Mouse (Mus musculus) hindbrain, embryonic 11.5 days (tissue): Measurements from ENCODE around the gene Tfap4. TPM values are rescaled to one million over a fixed set of nuclear protein-coding genes. Genes with fewer than 3 reads are reported as not detected.

Experiments
- ATAC-seq: fragments of 200-750 bp; cut with Nextera tagmentation; 2 replicates; pipeline ENCODE4 v1.8.0; 2017; ENCODE audit warnings: mild to moderate bottlenecking, moderate TSS enrichment, moderate library complexity; ENCODE audit not compliant: low FRiP score
- DNase-seq: peaks from one replicate; pipeline ENCODE4 v3.0.0-alpha.2; 2015; ENCODE audit warnings: low spot score
- H3K27ac ChIP-seq: fragments of 300-500 bp; sonication (generic); 2 replicates; pipeline ENCODE4 v1.5.1; 2014; ENCODE audit warnings: mild to moderate bottlenecking, low read depth, low read length
- H3K27me3 ChIP-seq: fragments of 300-500 bp; sonication (generic); 2 replicates; pipeline ENCODE4 v1.6.1; 2014; ENCODE audit warnings: mild to moderate bottlenecking, low read length, moderate library complexity, mixed read lengths; ENCODE audit not compliant: control insufficient read depth, insufficient read depth
- H3K36me3 ChIP-seq: fragments of 300-500 bp; sonication (generic); 2 replicates; pipeline ENCODE4 v1.6.1; 2014; ENCODE audit warnings: mild to moderate bottlenecking, low read length, moderate library complexity, mixed read lengths; ENCODE audit not compliant: control insufficient read depth, insufficient read depth
- H3K4me1 ChIP-seq: fragments of 300-500 bp; sonication (generic); replicated peaks from 2 replicates; pipeline ENCODE4 v1.6.1; 2014; ENCODE audit warnings: low read length, mixed read lengths; ENCODE audit not compliant: control insufficient read depth, insufficient read depth
- H3K4me2 ChIP-seq: fragments of 300-500 bp; sonication (generic); replicated peaks from 2 replicates; pipeline ENCODE4 v1.6.1; 2014; ENCODE audit warnings: mild to moderate bottlenecking, low read depth, low read length
- H3K4me3 ChIP-seq: fragments of 300-500 bp; sonication (generic); 2 replicates; pipeline ENCODE4 v1.5.1; 2014; ENCODE audit warnings: low read depth, low read length
- H3K9ac ChIP-seq: fragments of 300-500 bp; sonication (generic); 2 replicates; pipeline ENCODE4 v1.6.1; 2014; ENCODE audit warnings: low read depth, low read length
- H3K9me3 ChIP-seq: fragments of 300-500 bp; sonication (generic); 2 replicates; pipeline ENCODE4 v1.6.1; 2016; ENCODE audit warnings: low read length; ENCODE audit not compliant: control insufficient read depth
- WGBS: fragments of 180-500 bp; shearing (Covaris S2); extraction: QIAGEN DNeasy Blood & Tissue Kit; methylation state at CpG from one replicate; pipeline ENCODE4 v1.1.7; 2014; 5-methylcytosine and 5-hydroxymethylcytosine counted together
- polyA plus RNA-seq: library from polyadenylated mRNA; unstranded; fragments of >200 nt; fragmentation: Nextera tagmentation; extraction: Ambion mirVana; gene quantifications from 2 replicates; pipeline ENCODE4 v1.2.1, GENCODE M21; 2014

Tfap4 gene
- polyA plus RNA-seq, 1 experiment from 2014 or later = 16.1 TPM

- Histone ChIP-seq H3K27me3 (no peaks in the 10 kb centered on the region), H3K9me3 (no peaks in the 10 kb centered on the region), H3K9ac (peak overlapping the region; percentile 85), H3K36me3 (no peaks in the 10 kb centered on the region), H3K4me3 (peak overlapping the region; percentile 72), H3K4me2 (peak overlapping the region; percentile 92), H3K4me1 (peaks cover 3% of the 10 kb centered on the region; the same call in 1 of the 2 replicates), H3K27ac (peak overlapping the region; percentile 82)
- DNase-seq (peak; percentile 73), ATAC-seq (peak; percentile 53)
- 1% methylated on average over 42 of the region's 43 CpGs for WGBS
These were observed 695 bp upstream of the Tfap4 start for GRCm38 (mm10) chr16:4560145-4560952.

- peak; percentile 65 for ATAC-seq
- H3K27ac ChIP-seq = peak overlapping the region; percentile 82
- H3K9ac ChIP-seq = peak overlapping the region; percentile 85
- H3K4me1 ChIP-seq = peaks cover 3% of the 10 kb centered on the region; the same call in 1 of the 2 replicates
- under 1% methylated on average over 38 of the region's 43 CpGs for WGBS
- no peaks in the 10 kb centered on the region for H3K36me3 ChIP-seq
- H3K9me3 ChIP-seq = no peaks in the 10 kb centered on the region
- H3K4me3 ChIP-seq = peak overlapping the region; percentile 72
- no peaks in the 10 kb centered on the region for H3K27me3 ChIP-seq
- H3K4me2 ChIP-seq = peak overlapping the region; percentile 92
- peak; percentile 76 for DNase-seq
These were observed 548 bp downstream of the Tfap4 start for GRCm38 (mm10) chr16:4558980-4559631.

- H3K9me3 ChIP-seq = no peaks in the 10 kb centered on the region
- peak overlapping the region; percentile 85 for H3K9ac ChIP-seq
- peak overlapping the region; percentile 92 for H3K4me2 ChIP-seq
- H3K36me3 ChIP-seq = no peaks in the 10 kb centered on the region
- peak overlapping the region; percentile 72 for H3K4me3 ChIP-seq
- under 1% methylated on average over 37 of the region's 38 CpGs for WGBS
- ATAC-seq (peak; percentile 93), DNase-seq (peak; percentile 93)
- H3K27ac ChIP-seq = peak overlapping the region; percentile 82
- H3K4me1 ChIP-seq = peaks cover 3% of the 10 kb centered on the region; the same call in 1 of the 2 replicates
- no peaks in the 10 kb centered on the region for H3K27me3 ChIP-seq
These were observed 1.2 kb downstream of the Tfap4 start for GRCm38 (mm10) chr16:4558384-4558979.

- H3K4me3 ChIP-seq = peak overlapping the region; percentile 72
- H3K9ac ChIP-seq = peak overlapping the region; percentile 85
- peak overlapping the region; percentile 58 for H3K27ac ChIP-seq
- H3K27me3 ChIP-seq = no peaks in the 10 kb centered on the region
- H3K36me3 ChIP-seq = no peaks in the 10 kb centered on the region
- ATAC-seq = peak; percentile 23
- H3K4me1 ChIP-seq = peaks cover 3% of the 10 kb centered on the region
- no peaks in the 10 kb centered on the region for H3K9me3 ChIP-seq
- 1% methylated on average over 19 of the region's 19 CpGs for WGBS
- no peak for DNase-seq
- peak overlapping the region; percentile 92 for H3K4me2 ChIP-seq
These were observed 1.7 kb downstream of the Tfap4 start for GRCm38 (mm10) chr16:4557949-4558348.

- no peaks in the 10 kb centered on the region for H3K9me3 ChIP-seq
- H3K27ac ChIP-seq = no peak overlapping the region
- ATAC-seq (no peak), DNase-seq (no peak)
- peak overlapping the region; percentile 92 for H3K4me2 ChIP-seq
- peak overlapping the region; percentile 85; the same call in 1 of the 2 replicates for H3K9ac ChIP-seq
- 87% methylated on average over 1 of the region's 1 CpGs for WGBS
- H3K27me3 ChIP-seq = no peaks in the 10 kb centered on the region
- H3K4me3 ChIP-seq = peak overlapping the region; percentile 72
- H3K4me1 ChIP-seq = peaks cover 6% of the 10 kb centered on the region
- no peaks in the 10 kb centered on the region for H3K36me3 ChIP-seq
These were observed 2.6 kb downstream of the Tfap4 start for GRCm38 (mm10) chr16:4557085-4557484.

- Histone ChIP-seq H3K4me3 (no peak overlapping the region), H3K4me2 (no peak overlapping the region), H3K27ac (no peak overlapping the region), H3K9me3 (no peaks in the 10 kb centered on the region), H3K9ac (no peak overlapping the region), H3K36me3 (no peaks in the 10 kb centered on the region), H3K27me3 (no peaks in the 10 kb centered on the region), H3K4me1 (peaks cover 6% of the 10 kb centered on the region)
- 97% methylated on average over 1 of the region's 1 CpGs for WGBS
- DNase-seq = no peak
- ATAC-seq = no peak
These were observed 4.1 kb downstream of the Tfap4 start for GRCm38 (mm10) chr16:4555555-4555954.

GRCm38 (mm10) chr16:4552829-4553550, 6.7 kb downstream of the Tfap4 start:
- no peak overlapping the region for H3K27ac ChIP-seq

GRCm38 (mm10) chr16:4551885-4552284, 7.8 kb downstream of the Tfap4 start:
- 0 out of 2 replicates have a peak, but pooled peaks cover 2% of the 10 kb centered on the region for H3K36me3 ChIP-seq
- 92% methylated on average over 12 of the region's 12 CpGs for WGBS

More at GRCm38 (mm10) chr16:4552829-4553550, 6.7 kb downstream of the Tfap4 start:
- H3K27me3 ChIP-seq = no peaks in the 10 kb centered on the region
- H3K4me1 ChIP-seq = peaks cover 6% of the 10 kb centered on the region
- 0 out of 2 replicates have a peak overlapping the region, but pooled peaks have one; percentile 7 for H3K9ac ChIP-seq
- WGBS = 55% methylated on average over 6 of the region's 6 CpGs
- H3K4me3 ChIP-seq = no peak overlapping the region
- H3K9me3 ChIP-seq = no peaks in the 10 kb centered on the region
- DNase-seq (peak; percentile 41), ATAC-seq (0 out of 2 replicates have a peak, but pooled peaks have one; percentile 14)
- no peak overlapping the region for H3K4me2 ChIP-seq
- no peaks in the 10 kb centered on the region for H3K36me3 ChIP-seq

More at GRCm38 (mm10) chr16:4551885-4552284, 7.8 kb downstream of the Tfap4 start:
- Histone ChIP-seq H3K27me3 (no peaks in the 10 kb centered on the region), H3K9ac (no peak overlapping the region), H3K4me1 (peaks cover 2% of the 10 kb centered on the region; the same call in 1 of the 2 replicates), H3K4me2 (no peak overlapping the region), H3K9me3 (no peaks in the 10 kb centered on the region), H3K4me3 (no peak overlapping the region), H3K27ac (no peak overlapping the region)
- DNase-seq (no peak), ATAC-seq (no peak)
